10 mouse cellular contexts compared by ENCODE assay signal in genomic region chr3:49592706-49593451, GRCm38 (mm10).
DNase-seq lines count a peak whose midpoint lies in the region; ATAC-seq lines count a peak whose summit lies in the region.
"Had no signal": no experiment of that assay in that cellular context is flagged by ENCODE, and none has a peak within 500 bp of the region (broad histone marks: within the 10 kb centered on the region; RNA-seq: fewer than 3 reads in every experiment).

No protein-coding gene starts in this region.

- no peak overlapping the region for H3K9ac ChIP-seq in midbrain, embryonic 12.5 days (replicated peaks)
- no peak overlapping the region for H3K9ac ChIP-seq in midbrain, embryonic 15.5 days
- no peak overlapping the region for H3K9ac ChIP-seq in embryonic facial prominence, embryonic 13.5 days
- no peak overlapping the region for H3K9ac ChIP-seq in hindbrain, embryonic 14.5 days
- no peak overlapping the region for H3K9ac ChIP-seq in neural tube, embryonic 14.5 days (replicated peaks; ENCODE audit: low read depth, low read length)
- H3K9ac ChIP-seq in liver, embryonic 12.5 days, result no peak overlapping the region
- H3K9ac ChIP-seq: lung, embryonic 15.5 days had no signal

- H3K4me3 ChIP-seq in midbrain, embryonic 12.5 days, result no peak overlapping the region
- H3K4me3 ChIP-seq in midbrain, embryonic 15.5 days, result no peak overlapping the region
- H3K4me3 ChIP-seq in embryonic facial prominence, embryonic 13.5 days, result no peak overlapping the region
- no peak overlapping the region for H3K4me3 ChIP-seq in hindbrain, embryonic 14.5 days (replicated peaks; ENCODE audit: low read length)
- no peak overlapping the region for H3K4me3 ChIP-seq in neural tube, embryonic 14.5 days (ENCODE audit: low read depth, low read length)
- no peak overlapping the region for H3K4me3 ChIP-seq in liver, embryonic 12.5 days
- H3K4me3 ChIP-seq: lung, embryonic 15.5 days had no signal

- peaks cover 12% of the 10 kb centered on the region; the same call in 1 of the 2 replicates for H3K4me1 ChIP-seq in midbrain, embryonic 12.5 days
- no peaks in the 10 kb centered on the region for H3K4me1 ChIP-seq in midbrain, embryonic 15.5 days
- peaks cover 10% of the 10 kb centered on the region for H3K4me1 ChIP-seq in embryonic facial prominence, embryonic 13.5 days
- no peaks in the 10 kb centered on the region for H3K4me1 ChIP-seq in hindbrain, embryonic 14.5 days (replicated peaks; ENCODE audit: control insufficient read depth, insufficient read depth, low read length)
- H3K4me1 ChIP-seq in neural tube, embryonic 14.5 days (ENCODE audit: control insufficient read depth, insufficient read depth, low read length), result no peaks in the 10 kb centered on the region
- H3K4me1 ChIP-seq in liver, embryonic 12.5 days, result no peaks in the 10 kb centered on the region

- no peaks in the 10 kb centered on the region for H3K9me3 ChIP-seq in midbrain, embryonic 12.5 days
- H3K9me3 ChIP-seq in midbrain, embryonic 15.5 days, result no peaks in the 10 kb centered on the region
- H3K9me3 ChIP-seq in embryonic facial prominence, embryonic 13.5 days, result no peaks in the 10 kb centered on the region
- H3K9me3 ChIP-seq in hindbrain, embryonic 14.5 days (ENCODE audit: control insufficient read depth, low read length), result no peaks in the 10 kb centered on the region
- no peaks in the 10 kb centered on the region for H3K9me3 ChIP-seq in neural tube, embryonic 14.5 days (ENCODE audit: control insufficient read depth, low read length)
- H3K9me3 ChIP-seq in liver, embryonic 12.5 days (replicated peaks), result no peaks in the 10 kb centered on the region
- H3K9me3 ChIP-seq: lung, embryonic 15.5 days had no signal

- no peak for DNase-seq in hindbrain, embryonic 14.5 days (ENCODE audit: low spot score)
- DNase-seq in ovary, postnatal 14 days (ENCODE audit: low spot score), result no peak
- DNase-seq in heart, adult 18-20 months, result no peak
- DNase-seq: cerebellum, adult 9-10 months had no signal

- H3K27ac ChIP-seq in midbrain, embryonic 12.5 days (replicated peaks), result peak overlapping the region; percentile 39
- no peak overlapping the region for H3K27ac ChIP-seq in midbrain, embryonic 15.5 days
- H3K27ac ChIP-seq in embryonic facial prominence, embryonic 13.5 days, result peak overlapping the region; percentile 95
- H3K27ac ChIP-seq in hindbrain, embryonic 14.5 days, result peak overlapping the region; percentile 21; the same call in 1 of the 2 replicates
- H3K27ac ChIP-seq in neural tube, embryonic 14.5 days (ENCODE audit: low read depth, low read length), result peak overlapping the region; percentile 2; the same call in 1 of the 2 replicates
- no peak overlapping the region for H3K27ac ChIP-seq in liver, embryonic 12.5 days
- H3K27ac ChIP-seq: lung, embryonic 15.5 days had no signal

- no peak overlapping the region for H3K4me2 ChIP-seq in midbrain, embryonic 12.5 days (replicated peaks)
- H3K4me2 ChIP-seq in midbrain, embryonic 15.5 days, result no peak overlapping the region
- H3K4me2 ChIP-seq in embryonic facial prominence, embryonic 13.5 days, result peak overlapping the region; percentile 14; the same call in 1 of the 2 replicates
- no peak overlapping the region for H3K4me2 ChIP-seq in hindbrain, embryonic 14.5 days (replicated peaks)
- H3K4me2 ChIP-seq in neural tube, embryonic 14.5 days (ENCODE audit: low read depth, low read length), result no peak overlapping the region
- H3K4me2 ChIP-seq in liver, embryonic 12.5 days, result no peak overlapping the region
- H3K4me2 ChIP-seq: lung, embryonic 15.5 days had no signal

- ATAC-seq in midbrain, embryonic 12.5 days (ENCODE audit: low FRiP score, low read depth), result peak; percentile 86
- ATAC-seq in midbrain, embryonic 15.5 days (replicated peaks), result no peak; the same call in 1 of the 2 replicates
- peak; percentile 79 for ATAC-seq in embryonic facial prominence, embryonic 13.5 days (ENCODE audit: insufficient number of reproducible peaks, insufficient read depth, low FRiP score, low TSS enrichment, low read depth)
- peak; percentile 84 for ATAC-seq in hindbrain, embryonic 14.5 days (ENCODE audit: low FRiP score)
- ATAC-seq in neural tube, embryonic 14.5 days (ENCODE audit: low read depth), result peak; percentile 81
- ATAC-seq in liver, embryonic 12.5 days, result no peak

- WGBS in midbrain, embryonic 12.5 days, result 37% methylated on average over 9 of the region's 9 CpGs
- WGBS in midbrain, embryonic 15.5 days, result 33% methylated on average over 9 of the region's 9 CpGs
- 19% methylated on average over 9 of the region's 9 CpGs for WGBS in embryonic facial prominence, embryonic 13.5 days
- 14% methylated on average over 9 of the region's 9 CpGs for WGBS in hindbrain, embryonic 14.5 days
- 8% methylated on average over 9 of the region's 9 CpGs for WGBS in neural tube, embryonic 14.5 days
- WGBS in liver, embryonic 12.5 days (ENCODE audit: insufficient replicate concordance), result 62% methylated on average over 9 of the region's 9 CpGs

- H3K36me3 ChIP-seq in midbrain, embryonic 12.5 days, result no peaks in the 10 kb centered on the region
- no peaks in the 10 kb centered on the region for H3K36me3 ChIP-seq in midbrain, embryonic 15.5 days (replicated peaks)
- no peaks in the 10 kb centered on the region for H3K36me3 ChIP-seq in embryonic facial prominence, embryonic 13.5 days
- no peaks in the 10 kb centered on the region for H3K36me3 ChIP-seq in hindbrain, embryonic 14.5 days (replicated peaks; ENCODE audit: control insufficient read depth, insufficient read depth)
- no peaks in the 10 kb centered on the region for H3K36me3 ChIP-seq in neural tube, embryonic 14.5 days (ENCODE audit: control insufficient read depth, insufficient read depth, low read length)
- no peaks in the 10 kb centered on the region for H3K36me3 ChIP-seq in liver, embryonic 12.5 days
- H3K36me3 ChIP-seq: lung, embryonic 15.5 days had no signal

- 0 out of 2 replicates have a peak, but pooled peaks cover 8% of the 10 kb centered on the region for H3K27me3 ChIP-seq in midbrain, embryonic 12.5 days
- no peaks in the 10 kb centered on the region for H3K27me3 ChIP-seq in midbrain, embryonic 15.5 days (replicated peaks)
- H3K27me3 ChIP-seq in embryonic facial prominence, embryonic 13.5 days, result no peaks in the 10 kb centered on the region
- no peaks in the 10 kb centered on the region for H3K27me3 ChIP-seq in hindbrain, embryonic 14.5 days (ENCODE audit: control insufficient read depth, insufficient read depth, low read length)
- H3K27me3 ChIP-seq in neural tube, embryonic 14.5 days (ENCODE audit: control insufficient read depth, insufficient read depth, low read length), result no peaks in the 10 kb centered on the region
- H3K27me3 ChIP-seq in liver, embryonic 12.5 days (replicated peaks), result no peaks in the 10 kb centered on the region
- H3K27me3 ChIP-seq: lung, embryonic 15.5 days had no signal

Comparison
In these comparisons a context has a peak if more than half of its experiments do, and no peak if none do; other contexts are left out.
1. ATAC-seq: peak in midbrain, embryonic 12.5 days (single experiment), embryonic facial prominence, embryonic 13.5 days (single experiment), hindbrain, embryonic 14.5 days (single experiment) and neural tube, embryonic 14.5 days (single experiment); none in midbrain, embryonic 15.5 days (single experiment) and liver, embryonic 12.5 days (single experiment).
2. H3K27ac ChIP-seq: peak in midbrain, embryonic 12.5 days (single experiment), embryonic facial prominence, embryonic 13.5 days (single experiment), hindbrain, embryonic 14.5 days (single experiment) and neural tube, embryonic 14.5 days (single experiment); none in midbrain, embryonic 15.5 days (single experiment) and liver, embryonic 12.5 days (single experiment).